Mouse (Mus musculus) cerebellum, adult 2 months (tissue): ENCODE measurements at regions not wholly inside any gene's neighbourhood (a gene's known extent, or its start where the extent isn't known, plus 50 kb on each side); places are given as distances from the start of the nearest gene placed in this dataset.

Experiments
- CTCF ChIP-seq: fragments of 200-500 bp; IDR thresholded peaks from 2 replicates; pipeline ENCODE4 v1.5.1; 2011; ENCODE audit warnings: low read depth, mild to moderate bottlenecking, control low read depth, low read length, moderate library complexity, borderline replicate concordance; ENCODE audit not compliant: insufficient read depth
- POLR2A ChIP-seq: fragments of 200-500 bp; IDR thresholded peaks from 2 replicates; pipeline ENCODE4 v1.6.1; 2011; ENCODE audit warnings: low read length, control low read depth, borderline replicate concordance; ENCODE audit not compliant: insufficient read depth

DNA sequence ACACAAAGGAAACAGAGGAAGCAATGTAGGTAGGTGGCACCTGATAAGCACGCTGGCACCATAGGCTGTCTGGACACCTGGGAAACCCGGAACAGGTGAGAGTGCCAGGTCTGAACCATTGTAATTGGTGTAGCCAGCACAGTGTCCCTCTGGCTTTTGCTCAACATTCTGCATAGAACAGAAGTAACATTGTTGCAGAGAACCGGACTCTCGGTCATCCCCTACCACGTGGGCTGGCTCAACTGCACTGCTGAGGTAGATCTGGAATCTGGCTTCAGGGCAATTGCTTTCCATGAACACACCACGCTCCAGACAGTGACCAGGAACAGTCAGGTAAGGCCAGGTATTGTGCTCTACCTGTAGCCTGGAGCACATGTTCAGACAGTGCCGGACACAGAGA is 149.3 kb downstream of the Fndc1 start:
- TF ChIP-seq CTCF (no peak), POLR2A (no peak)
